Mouse (Mus musculus) liver, embryonic 13.5 days (tissue): Measurements from ENCODE around the gene Gm4952. TPM values are rescaled to one million over a fixed set of nuclear protein-coding genes. Genes with fewer than 3 reads are reported as not detected.

Experiments
- ATAC-seq: fragments of 200-750 bp; cut with Nextera tagmentation; 2 replicates; pipeline ENCODE4 v1.8.0; 2017; ENCODE audit warnings: low read depth, mild to moderate bottlenecking, moderate number of reproducible peaks, moderate library complexity
- DNase-seq: peaks from one replicate; pipeline ENCODE4 v3.0.0; 2022
- H3K27ac ChIP-seq: fragments of 300-500 bp; sonication (generic); 2 replicates; pipeline ENCODE4 v1.5.1; 2015; ENCODE audit warnings: moderate library complexity, mild to moderate bottlenecking, inconsistent platforms
- H3K27me3 ChIP-seq: fragments of 300-500 bp; sonication (generic); 2 replicates; pipeline ENCODE4 v1.6.1; 2015; ENCODE audit warnings: mild to moderate bottlenecking, inconsistent platforms
- H3K36me3 ChIP-seq: fragments of 300-500 bp; sonication (generic); 2 replicates; pipeline ENCODE4 v1.6.1; 2015; ENCODE audit warnings: mild to moderate bottlenecking, inconsistent platforms
- H3K4me1 ChIP-seq: fragments of 300-500 bp; sonication (generic); replicated peaks from 2 replicates; pipeline ENCODE4 v1.6.1; 2015; ENCODE audit warnings: inconsistent platforms
- H3K4me2 ChIP-seq: fragments of 300-500 bp; sonication (generic); 2 replicates; pipeline ENCODE4 v1.6.1; 2015; ENCODE audit warnings: inconsistent platforms, mild to moderate bottlenecking, moderate library complexity
- H3K4me3 ChIP-seq: fragments of 300-500 bp; sonication (generic); replicated peaks from 2 replicates; pipeline ENCODE4 v1.5.1; 2015; ENCODE audit warnings: mild to moderate bottlenecking, inconsistent platforms
- H3K9ac ChIP-seq: fragments of 300-500 bp; sonication (generic); 2 replicates; pipeline ENCODE4 v1.6.1; 2015; ENCODE audit warnings: mild to moderate bottlenecking, inconsistent platforms
- H3K9me3 ChIP-seq: fragments of 300-500 bp; sonication (generic); replicated peaks from 2 replicates; pipeline ENCODE4 v1.6.1; 2016; ENCODE audit warnings: inconsistent platforms
- WGBS: fragments of 180-500 bp; shearing (Covaris S2); methylation state at CpG from one replicate; pipeline ENCODE4 v1.1.7; 2015; ENCODE audit not compliant: insufficient replicate concordance; 5-methylcytosine and 5-hydroxymethylcytosine counted together
- polyA plus RNA-seq: library from polyadenylated mRNA; unstranded; fragments of >200 nt; fragmentation: Nextera tagmentation; extraction: Ambion mirVana; gene quantifications from 2 replicates; pipeline ENCODE4 v1.2.1, GENCODE M21; 2015

The Gm4952 gene
- polyA plus RNA-seq, 1 experiment from 2014 or later: 1.8 TPM

GRCm38 (mm10) chr19:12677812-12678211 lies 78.0 kb downstream of the Gm4952 start, which contains the start of gene Olfr1443:
Olfr1443 (plus strand) TSS chr19:12678112.
- DNase-seq: no peak

More at GRCm38 (mm10) chr19:12677812-12678211, 78.0 kb downstream of the Gm4952 start, which contains the start of gene Olfr1443:
- no peak within 1 kb of the TSS for H3K9ac ChIP-seq
- no peaks in the 10 kb centered on the region for H3K27me3 ChIP-seq
- no peak within 1 kb of the TSS for H3K27ac ChIP-seq
- no peak within 1 kb of the TSS for H3K4me2 ChIP-seq
- H3K4me1 ChIP-seq: no peaks in the 10 kb centered on the region
- H3K9me3 ChIP-seq: no peaks in the 10 kb centered on the region
- WGBS: 34% methylated on average over 3 of the region's 3 CpGs
- no peak within 1 kb of the TSS for H3K4me3 ChIP-seq
- no peaks in the 10 kb centered on the region for H3K36me3 ChIP-seq
- no peak for ATAC-seq

Other genes starting within 250 kb of the Gm4952 start
- gene Olfr1440, start 212.7 kb upstream of the Gm4952 start, polyA plus RNA-seq: not detected in 2 replicates
- not detected in 2 replicates for gene Olfr1441, start 182.5 kb upstream of the Gm4952 start, polyA plus RNA-seq
- not detected in 2 replicates for gene Pfpl, start 172.1 kb upstream of the Gm4952 start, polyA plus RNA-seq
- 1.0 TPM in 2 replicates for gene Mpeg1, start 139.2 kb upstream of the Gm4952 start, polyA plus RNA-seq
- gene Dtx4, start 98.5 kb upstream of the Gm4952 start, polyA plus RNA-seq: 1.6 and 1.9 TPM in 2 replicates
- 29.6 and 41.6 TPM in 2 replicates for gene Fam111a, start 54.2 kb upstream of the Gm4952 start, polyA plus RNA-seq
- 0.16 and 0.23 TPM in 2 replicates for gene Glyat, start 33.3 kb downstream of the Gm4952 start, polyA plus RNA-seq
- gene Olfr1442, start 70.5 kb downstream of the Gm4952 start, polyA plus RNA-seq: not detected in 2 replicates
- not detected in 2 replicates for gene Olfr1443, start 78.1 kb downstream of the Gm4952 start, polyA plus RNA-seq
- gene Keg1, start 95.8 kb downstream of the Gm4952 start, polyA plus RNA-seq: 1.5 and 1.7 TPM in 2 replicates
- 0.69 and 0.81 TPM in 2 replicates for gene Cntf, start 165.7 kb downstream of the Gm4952 start, polyA plus RNA-seq
- gene Zfp91, start 196.2 kb downstream of the Gm4952 start, polyA plus RNA-seq: 8.4 and 9.2 TPM in 2 replicates
- 1.5 and 2.0 TPM in 2 replicates for gene Lpxn, start 196.2 kb downstream of the Gm4952 start, polyA plus RNA-seq
- gene Gm5244, start 246.7 kb downstream of the Gm4952 start, polyA plus RNA-seq: not detected in 2 replicates